Mouse (Mus musculus) forebrain, embryonic 10.5 days (tissue): ENCODE results near the gene Pla2g15. TPM values are rescaled to one million over a fixed set of nuclear protein-coding genes. Genes with fewer than 3 reads are reported as not detected.

ENCODE experiments used
- DNase-seq: peaks from one replicate; pipeline ENCODE4 v3.0.0-alpha.2; 2017; ENCODE audit warnings: low spot score; ENCODE audit errors: extremely low spot score
- H3K27ac ChIP-seq: fragments of 300-500 bp; sonication (generic); 2 replicates; pipeline ENCODE4 v1.5.1; 2016; ENCODE audit warnings: mild to moderate bottlenecking
- H3K27me3 ChIP-seq: fragments of 300-500 bp; sonication (generic); 2 replicates; pipeline ENCODE4 v1.6.1; 2016; ENCODE audit warnings: mild to moderate bottlenecking; ENCODE audit not compliant: poor library complexity, severe bottlenecking
- H3K36me3 ChIP-seq: fragments of 300-500 bp; sonication (generic); replicated peaks from 2 replicates; pipeline ENCODE4 v1.6.1; 2016; ENCODE audit warnings: mild to moderate bottlenecking, moderate library complexity
- H3K4me1 ChIP-seq: fragments of 300-500 bp; sonication (generic); 2 replicates; pipeline ENCODE4 v1.6.1; 2016
- H3K4me3 ChIP-seq: fragments of 300-500 bp; sonication (generic); 2 replicates; pipeline ENCODE4 v1.5.1; 2016; ENCODE audit warnings: mild to moderate bottlenecking, moderate library complexity
- H3K9me3 ChIP-seq: fragments of 300-500 bp; sonication (generic); 2 replicates; pipeline ENCODE4 v1.6.1; 2016; ENCODE audit warnings: mild to moderate bottlenecking, moderate library complexity
- WGBS: fragments of 180-500 bp; shearing (Covaris S2); methylation state at CpG from one replicate; pipeline ENCODE4 v1.1.7; 2016; 5-methylcytosine and 5-hydroxymethylcytosine counted together
- polyA plus RNA-seq: library from polyadenylated mRNA; unstranded; fragments of >200 nt; fragmentation: Nextera tagmentation; extraction: Ambion mirVana; gene quantifications from 2 replicates; pipeline ENCODE4 v1.2.1, GENCODE M21; 2016

Gene Pla2g15
- polyA plus RNA-seq, 1 experiment from 2014 or later = 14.0 TPM

GRCm38 (mm10) chr8:106158381-106158780 is 8.2 kb downstream of the Pla2g15 start:
- Histone ChIP-seq H3K4me1 (no peaks in the 10 kb centered on the region), H3K27me3 (no peaks in the 10 kb centered on the region), H3K27ac (no peak overlapping the region), H3K9me3 (no peaks in the 10 kb centered on the region), H3K4me3 (no peak overlapping the region), H3K36me3 (peaks cover 72% of the 10 kb centered on the region)
- no peak for DNase-seq
- WGBS = 93% methylated on average over 10 of the region's 10 CpGs

- Histone ChIP-seq H3K9me3 (no peaks in the 10 kb centered on the region), H3K4me1 (no peaks in the 10 kb centered on the region), H3K36me3 (peaks cover 78% of the 10 kb centered on the region), H3K27ac (no peak overlapping the region), H3K4me3 (no peak overlapping the region), H3K27me3 (no peaks in the 10 kb centered on the region)
- 92% methylated on average over 6 of the region's 6 CpGs for WGBS
- DNase-seq = no peak
Measured at GRCm38 (mm10) chr8:106159876-106160275, 9.7 kb downstream of the Pla2g15 start.

GRCm38 (mm10) chr8:106163251-106163650 is 13.1 kb downstream of the Pla2g15 start:
- WGBS = 94% methylated on average over 9 of the region's 9 CpGs
- no peaks in the 10 kb centered on the region for H3K9me3 ChIP-seq
- no peak overlapping the region for H3K27ac ChIP-seq
- H3K4me1 ChIP-seq = peaks cover 7% of the 10 kb centered on the region
- DNase-seq = no peak
- no peaks in the 10 kb centered on the region for H3K27me3 ChIP-seq
- peaks cover 58% of the 10 kb centered on the region for H3K36me3 ChIP-seq
- no peak overlapping the region for H3K4me3 ChIP-seq

DNA sequence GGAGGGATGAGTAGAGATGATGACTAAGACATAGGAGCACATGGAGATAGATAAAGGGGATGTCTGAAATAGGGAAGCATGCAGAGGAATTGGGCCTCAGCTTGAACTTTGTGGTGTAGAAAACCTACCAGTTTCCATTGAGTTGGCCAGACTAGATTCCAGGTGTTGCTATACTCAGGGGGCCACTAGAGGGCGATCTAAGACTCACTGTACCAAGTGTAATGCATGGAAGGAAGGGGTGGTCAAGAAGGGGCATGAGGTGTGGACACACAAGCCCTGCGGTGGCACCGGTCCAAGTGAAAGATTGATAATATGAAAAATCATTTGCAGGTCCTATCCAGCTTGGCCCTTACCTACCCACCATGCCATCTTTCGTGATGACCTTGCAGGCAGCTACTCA is 15.3 kb downstream of the Pla2g15 start:
- H3K36me3 ChIP-seq = peaks cover 52% of the 10 kb centered on the region
- no peak overlapping the region for H3K4me3 ChIP-seq
- no peak overlapping the region for H3K27ac ChIP-seq
- DNase-seq = peak; percentile 55
- no peaks in the 10 kb centered on the region for H3K27me3 ChIP-seq
- no peaks in the 10 kb centered on the region for H3K9me3 ChIP-seq
- WGBS = 57% methylated on average over 4 of the region's 4 CpGs
- H3K4me1 ChIP-seq = peaks cover 23% of the 10 kb centered on the region

DNA sequence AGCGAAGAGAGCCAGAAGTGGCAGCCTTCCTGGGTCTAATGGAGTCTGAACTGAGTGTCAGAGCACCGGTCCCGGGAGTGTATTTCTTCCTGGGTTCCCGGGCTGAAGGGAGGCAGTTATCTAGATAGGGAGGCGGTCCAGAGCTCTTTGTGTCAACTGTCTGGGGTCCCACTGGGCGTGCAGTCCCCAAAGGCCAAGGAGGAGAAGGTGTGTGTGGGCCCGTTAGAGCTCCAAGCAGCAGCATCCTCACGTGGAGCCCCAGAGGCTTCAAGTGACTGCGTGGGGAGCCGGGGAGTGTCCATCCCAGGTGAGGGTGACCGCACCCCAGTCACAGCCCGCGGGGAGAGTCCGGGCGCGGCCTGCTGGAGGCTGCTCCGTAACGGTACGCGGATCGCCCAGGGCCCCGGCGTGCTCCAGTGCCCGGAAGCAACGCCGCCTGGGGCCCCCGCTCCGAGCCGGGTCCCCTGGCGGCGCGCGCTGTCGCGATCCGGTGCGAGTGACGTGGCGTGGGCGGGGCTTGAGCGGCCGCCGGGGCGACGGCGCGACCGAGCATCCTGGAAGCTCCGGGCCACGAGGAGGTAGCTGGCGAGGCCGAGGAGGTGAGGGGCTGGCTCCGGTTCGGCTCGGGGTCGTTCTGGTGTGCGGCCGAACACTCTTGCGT is 18.3 kb downstream of the Pla2g15 start, which contains the start of gene Slc7a6:
Gene Slc7a6, plus strand, starts transcription at position 502 of the 661 bp plus-strand sequence.
- Histone ChIP-seq H3K4me1 (peaks cover 23% of the 10 kb centered on the region), H3K9me3 (no peaks in the 10 kb centered on the region), H3K27ac (peak within 1 kb of the TSS; percentile 98), H3K27me3 (no peaks in the 10 kb centered on the region), H3K4me3 (peak within 1 kb of the TSS; percentile 96), H3K36me3 (peaks cover 33% of the 10 kb centered on the region)
- DNase-seq = peak; percentile 80
- WGBS = under 1% methylated on average over 59 of the region's 59 CpGs

DNA sequence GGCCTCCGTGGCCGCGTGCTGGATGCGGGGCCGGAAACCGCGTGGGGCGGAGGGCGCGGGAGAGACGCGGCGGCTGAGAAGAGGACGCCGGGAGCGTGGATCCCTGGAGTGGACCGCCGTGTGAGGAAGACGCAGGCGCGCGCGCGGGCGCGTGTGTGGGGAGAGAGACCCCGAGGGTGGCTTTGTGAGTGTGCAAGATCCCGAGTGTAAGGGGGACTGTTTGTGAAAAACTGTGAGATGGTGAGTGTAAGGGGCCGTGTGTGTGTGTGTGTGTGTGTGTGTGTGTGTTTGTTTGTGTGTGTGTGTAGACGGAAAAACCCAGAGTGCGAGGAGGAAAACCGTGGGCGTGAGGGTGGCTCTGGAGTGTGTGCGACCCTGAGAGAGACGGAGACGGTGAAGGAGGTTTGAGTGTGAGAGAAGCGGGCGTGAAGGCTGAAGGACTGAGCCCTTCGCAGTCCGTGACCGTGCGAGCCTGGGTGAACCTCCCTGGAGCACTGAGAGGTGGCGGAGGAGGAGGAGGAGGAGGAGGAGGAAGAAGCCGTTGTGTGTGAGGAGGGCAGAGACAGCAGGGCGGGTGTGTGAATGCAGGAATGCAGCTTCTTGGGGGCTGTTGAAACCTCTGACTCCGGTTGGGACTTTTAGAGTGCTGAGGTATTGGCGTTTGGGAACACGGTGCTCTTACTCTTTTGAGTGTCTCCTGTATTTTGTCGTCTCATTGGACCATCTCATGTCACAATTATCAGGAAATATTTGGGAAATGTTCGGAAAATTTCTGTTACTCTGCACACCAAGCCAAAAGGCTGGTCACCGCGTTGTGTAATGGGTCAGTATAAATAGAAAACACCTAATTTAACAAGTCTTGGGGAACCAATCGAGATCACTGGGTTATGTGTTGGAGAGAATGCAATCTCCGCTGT is 19.1 kb downstream of the Pla2g15 start:
- H3K4me3 ChIP-seq = peak overlapping the region; percentile 96
- peaks cover 23% of the 10 kb centered on the region for H3K4me1 ChIP-seq
- no peaks in the 10 kb centered on the region for H3K9me3 ChIP-seq
- peak overlapping the region; percentile 98 for H3K27ac ChIP-seq
- peak; percentile 59 for DNase-seq
- H3K27me3 ChIP-seq = no peaks in the 10 kb centered on the region
- WGBS = 3% methylated on average over 54 of the region's 54 CpGs
- H3K36me3 ChIP-seq = peaks cover 28% of the 10 kb centered on the region

- DNase-seq = no peak
- peak overlapping the region; percentile 96 for H3K4me3 ChIP-seq
- H3K27ac ChIP-seq = no peak overlapping the region
- WGBS = 58% methylated on average over 6 of the region's 6 CpGs
- H3K27me3 ChIP-seq = no peaks in the 10 kb centered on the region
- peaks cover 23% of the 10 kb centered on the region for H3K4me1 ChIP-seq
- peaks cover 23% of the 10 kb centered on the region for H3K36me3 ChIP-seq
- no peaks in the 10 kb centered on the region for H3K9me3 ChIP-seq
Measured at GRCm38 (mm10) chr8:106169934-106170480, 19.8 kb downstream of the Pla2g15 start.

GRCm38 (mm10) chr8:106173566-106173965 is 23.4 kb downstream of the Pla2g15 start:
- Histone ChIP-seq H3K27ac (no peak overlapping the region), H3K27me3 (no peaks in the 10 kb centered on the region), H3K9me3 (no peaks in the 10 kb centered on the region), H3K4me3 (no peak overlapping the region), H3K4me1 (peaks cover 34% of the 10 kb centered on the region), H3K36me3 (peaks cover 20% of the 10 kb centered on the region)
- DNase-seq = no peak
- WGBS = 92% methylated on average over 3 of the region's 3 CpGs

GRCm38 (mm10) chr8:106176891-106177290 is 26.7 kb downstream of the Pla2g15 start:
- WGBS = 28% methylated on average over 1 of the region's 1 CpGs

GRCm38 (mm10) chr8:106177594-106177993 is 27.4 kb downstream of the Pla2g15 start:
- no peak for DNase-seq
- H3K36me3 ChIP-seq = peaks cover 42% of the 10 kb centered on the region
- H3K27ac ChIP-seq = peak overlapping the region; percentile 1; the same call in 1 of the 2 replicates
- no peaks in the 10 kb centered on the region for H3K27me3 ChIP-seq
- H3K4me1 ChIP-seq = peaks cover 21% of the 10 kb centered on the region
- WGBS = 80% methylated on average over 1 of the region's 1 CpGs
- no peak overlapping the region for H3K4me3 ChIP-seq
- no peaks in the 10 kb centered on the region for H3K9me3 ChIP-seq

More at GRCm38 (mm10) chr8:106176891-106177290, 26.7 kb downstream of the Pla2g15 start:
- 0 out of 2 replicates have a peak overlapping the region, but pooled peaks have one; percentile 11 for H3K27ac ChIP-seq
- no peaks in the 10 kb centered on the region for H3K27me3 ChIP-seq
- peaks cover 21% of the 10 kb centered on the region for H3K4me1 ChIP-seq
- H3K36me3 ChIP-seq = peaks cover 37% of the 10 kb centered on the region
- H3K4me3 ChIP-seq = no peak overlapping the region
- DNase-seq = no peak
- no peaks in the 10 kb centered on the region for H3K9me3 ChIP-seq

GRCm38 (mm10) chr8:106178428-106178827 is 28.2 kb downstream of the Pla2g15 start:
- Histone ChIP-seq H3K27me3 (no peaks in the 10 kb centered on the region), H3K27ac (no peak overlapping the region), H3K9me3 (no peaks in the 10 kb centered on the region), H3K36me3 (peaks cover 41% of the 10 kb centered on the region), H3K4me1 (peaks cover 21% of the 10 kb centered on the region), H3K4me3 (no peak overlapping the region)
- no peak for DNase-seq
- 93% methylated on average over 2 of the region's 2 CpGs for whole genome bisulfite sequencing

DNA sequence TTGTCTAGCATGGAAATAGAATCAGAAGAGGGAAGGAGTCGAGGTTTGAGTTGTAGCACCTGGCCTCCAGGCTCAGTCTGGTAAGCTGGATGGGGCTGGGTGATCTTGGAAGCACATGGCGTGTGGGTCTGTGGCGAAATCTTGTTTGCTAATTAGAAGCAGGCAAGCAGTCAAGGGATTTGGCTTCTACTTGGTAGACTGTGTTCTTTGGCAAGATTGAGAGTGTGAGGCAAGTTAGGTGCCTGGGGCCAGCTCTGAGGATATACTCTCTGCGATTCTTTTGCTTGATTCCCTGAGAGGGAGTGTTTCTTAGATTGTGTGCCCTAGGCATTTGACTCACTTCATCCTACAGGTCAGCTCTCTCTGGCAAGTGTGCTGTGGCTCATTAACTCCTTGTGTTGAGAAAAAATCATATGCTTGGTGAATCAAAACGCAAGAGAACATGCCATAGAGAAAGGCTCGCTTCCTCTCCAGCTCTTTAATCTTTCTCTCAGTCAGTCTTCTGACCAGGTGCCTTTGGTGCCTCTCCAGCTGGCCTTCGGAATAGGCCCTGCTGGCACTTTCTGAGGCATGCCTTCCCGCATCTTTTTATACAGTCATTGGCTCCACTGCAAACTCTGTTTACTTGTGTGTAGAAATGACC is 35.5 kb downstream of the Pla2g15 start:
- H3K9me3 ChIP-seq = no peaks in the 10 kb centered on the region; the same call in 1 of the 2 replicates
- DNase-seq = no peak
- H3K4me3 ChIP-seq = no peak overlapping the region
- H3K27ac ChIP-seq = no peak overlapping the region
- peaks cover 84% of the 10 kb centered on the region for H3K36me3 ChIP-seq
- no peaks in the 10 kb centered on the region for H3K4me1 ChIP-seq
- WGBS = 91% methylated on average over 8 of the region's 8 CpGs
- no peaks in the 10 kb centered on the region for H3K27me3 ChIP-seq
